In genomic region chr11:46235334-46235733, GRCm38 (mm10) we compare ENCODE assay signal across 12 mouse cellular contexts. TPM values are rescaled to one million over a fixed set of nuclear protein-coding genes. Genes with fewer than 3 reads are reported as not detected.
DNase-seq lines count a peak whose midpoint lies in the region; ATAC-seq lines count a peak whose summit lies in the region.
"Had no signal": no experiment of that assay in that cellular context is flagged by ENCODE, and none has a peak within 500 bp of the region (broad histone marks: within the 10 kb centered on the region; RNA-seq: fewer than 3 reads in every experiment).

Fndc9 (plus strand) TSS chr11:46235531.

- DNase-seq in brain, adult 2 months (ENCODE audit: low read depth, low spot score) = peak; percentile 96
- DNase-seq in layer of hippocampus, adult 8-10 months (ENCODE audit: low spot score in 2 of 2) = peak; percentile 72
- no peak for DNase-seq in embryonic facial prominence, embryonic 10.5 days (ENCODE audit: low spot score)
- DNase-seq in cerebellum, adult 18-20 months = no peak
- DNase-seq in heart, adult 18-20 months = no peak
- no peak for DNase-seq in spleen, adult 12 weeks (ENCODE audit: low spot score)
- DNase-seq: kidney, postnatal 25 days; lung, embryonic 14.5 days had no signal

- no peaks in the 10 kb centered on the region for H3K9me3 ChIP-seq in forebrain, embryonic 16.5 days (ENCODE audit: control insufficient read depth, low read length)
- H3K9me3 ChIP-seq in midbrain, embryonic 16.5 days (replicated peaks; ENCODE audit: control insufficient read depth, low read length, poor library complexity, severe bottlenecking) = no peaks in the 10 kb centered on the region
- no peaks in the 10 kb centered on the region for H3K9me3 ChIP-seq in embryonic facial prominence, embryonic 10.5 days

- H3K27ac ChIP-seq in forebrain, embryonic 16.5 days (ENCODE audit: low read length) = peak within 1 kb of the TSS; percentile 60
- peak within 1 kb of the TSS; percentile 86 for H3K27ac ChIP-seq in midbrain, embryonic 16.5 days (ENCODE audit: low read length)
- H3K27ac ChIP-seq in embryonic facial prominence, embryonic 10.5 days (replicated peaks) = no peak within 1 kb of the TSS

- H3K4me3 ChIP-seq in forebrain, embryonic 16.5 days (replicated peaks; ENCODE audit: low read length) = no peak within 1 kb of the TSS
- H3K4me3 ChIP-seq in midbrain, embryonic 16.5 days (ENCODE audit: low read depth, low read length) = peak within 1 kb of the TSS; percentile 17; the same call in 1 of the 2 replicates
- no peak within 1 kb of the TSS for H3K4me3 ChIP-seq in embryonic facial prominence, embryonic 10.5 days

- WGBS in forebrain, embryonic 16.5 days = 9% methylated on average over 11 of the region's 11 CpGs
- WGBS in midbrain, embryonic 16.5 days = 7% methylated on average over 11 of the region's 11 CpGs
- WGBS in embryonic facial prominence, embryonic 10.5 days = 67% methylated on average over 11 of the region's 11 CpGs

- H3K4me1 ChIP-seq in forebrain, embryonic 16.5 days (replicated peaks; ENCODE audit: control insufficient read depth, insufficient read depth, low read length) = peaks cover 23% of the 10 kb centered on the region
- peaks cover 20% of the 10 kb centered on the region for H3K4me1 ChIP-seq in midbrain, embryonic 16.5 days (ENCODE audit: control insufficient read depth, insufficient read depth, low read length)
- peaks cover 7% of the 10 kb centered on the region; the same call in 1 of the 2 replicates for H3K4me1 ChIP-seq in embryonic facial prominence, embryonic 10.5 days

- H3K27me3 ChIP-seq in forebrain, embryonic 16.5 days (replicated peaks; ENCODE audit: control insufficient read depth, insufficient read depth, low read length) = no peaks in the 10 kb centered on the region
- H3K27me3 ChIP-seq in midbrain, embryonic 16.5 days (ENCODE audit: control insufficient read depth, insufficient read depth, low read depth, low read length) = no peaks in the 10 kb centered on the region
- no peaks in the 10 kb centered on the region for H3K27me3 ChIP-seq in embryonic facial prominence, embryonic 10.5 days (replicated peaks; ENCODE audit: low read depth, poor library complexity, severe bottlenecking)

- ATAC-seq in forebrain, embryonic 16.5 days = peak; percentile 83
- peak; percentile 89 for ATAC-seq in midbrain, embryonic 16.5 days

- peaks cover 22% of the 10 kb centered on the region for H3K36me3 ChIP-seq in forebrain, embryonic 16.5 days (ENCODE audit: control insufficient read depth, insufficient read depth)
- peaks cover 31% of the 10 kb centered on the region for H3K36me3 ChIP-seq in midbrain, embryonic 16.5 days (ENCODE audit: control insufficient read depth, insufficient read depth, low read length)
- H3K36me3 ChIP-seq in embryonic facial prominence, embryonic 10.5 days (replicated peaks) = peaks cover 27% of the 10 kb centered on the region

- H3K9ac ChIP-seq in forebrain, embryonic 16.5 days (replicated peaks; ENCODE audit: low read depth, low read length) = peak within 1 kb of the TSS; percentile 27; the same call in 1 of the 2 replicates
- peak within 1 kb of the TSS; percentile 52 for H3K9ac ChIP-seq in midbrain, embryonic 16.5 days (ENCODE audit: low read depth, low read length)
- H3K9ac ChIP-seq: lung, embryonic 14.5 days had no signal

- peak within 1 kb of the TSS; percentile 30 for H3K4me2 ChIP-seq in forebrain, embryonic 16.5 days (ENCODE audit: low read length)
- H3K4me2 ChIP-seq in midbrain, embryonic 16.5 days (ENCODE audit: low read length) = peak within 1 kb of the TSS; percentile 42
- H3K4me2 ChIP-seq: lung, embryonic 14.5 days had no signal

RNA-seq across cellular contexts. Expression of gene Fndc9, which starts in this region (rescaled TPM):
- 3.2 and 5.3 TPM in 2 replicates for polyA plus RNA-seq in forebrain, embryonic 16.5 days (2015; fragmentation: Nextera tagmentation; extraction: Ambion mirVana)
- 1 to 10 TPM in 3 of 4 experiments, under 1 TPM in 1; 0.73 to 1.3 (median 1.2) TPM for total RNA-seq in layer of hippocampus, adult 8-10 months (2022)
- 9.9 and 12.5 TPM in 2 replicates for polyA plus RNA-seq in midbrain, embryonic 16.5 days (2015; fragmentation: Nextera tagmentation; extraction: Ambion mirVana)
- 0.26 and 0.29 TPM in 2 replicates for polyA plus RNA-seq in embryonic facial prominence, embryonic 10.5 days (2016; fragmentation: Nextera tagmentation; extraction: Ambion mirVana)
- total RNA-seq in heart, adult 18-20 months (2021) = not detected
- total RNA-seq: gastrocnemius, adult 18-20 months had no signal
- polyA plus RNA-seq: heart, postnatal 0 days; lung, embryonic 14.5 days had no signal

Comparison
In these comparisons a context has a peak if more than half of its experiments do, and no peak if none do; other contexts are left out.
1. DNase-seq: peak in brain, adult 2 months (single experiment) and layer of hippocampus, adult 8-10 months (2 of 2); none in embryonic facial prominence, embryonic 10.5 days (single experiment), cerebellum, adult 18-20 months (0 of 2), heart, adult 18-20 months (0 of 2) and spleen, adult 12 weeks (single experiment).